Mouse (Mus musculus): ENCODE results near the gene Mpg.

DNA sequence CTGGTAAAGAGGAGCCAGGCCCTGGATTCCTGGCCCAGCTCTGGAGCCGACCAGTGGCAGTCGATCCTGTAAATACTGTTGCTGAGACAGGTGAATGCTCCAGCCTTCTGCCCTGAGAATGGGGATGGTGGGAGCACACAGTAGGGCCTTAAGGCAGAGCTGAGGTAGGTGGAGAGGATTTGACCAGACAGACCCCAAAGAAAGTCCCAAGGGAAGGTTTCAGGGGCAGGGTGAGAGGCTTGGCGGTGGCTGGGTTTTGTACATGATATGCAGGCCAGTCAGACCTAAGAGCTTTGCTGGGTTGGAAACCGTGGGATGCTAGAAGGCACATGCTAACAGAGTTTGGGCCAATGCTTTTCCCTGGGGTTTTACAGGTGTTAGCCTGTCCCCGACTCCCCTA is 31.7 kb upstream of the Mpg start:
- no peak for TF ChIP-seq POLR2A (IDR thresholded peaks at IDR 0.05; ENCODE audit: low read depth, low read length)
- no peak for TF ChIP-seq CTCF (conservative IDR thresholded peaks at IDR 0.05 in 1 of 2, IDR thresholded peaks at IDR 0.05 in 1 of 2; ENCODE audit: low read depth in 2 of 2, low read length in 2 of 2)
- no peak for TF ChIP-seq SMC3 (IDR thresholded peaks at IDR 0.05; ENCODE audit: low read depth, low read length)
- TF ChIP-seq SIN3A (IDR thresholded peaks at IDR 0.05; ENCODE audit: low read length): no peak
- no peak for TF ChIP-seq UBTF (IDR thresholded peaks at IDR 0.05; ENCODE audit: low read depth, low read length)
- TF ChIP-seq MYC (IDR thresholded peaks at IDR 0.05; ENCODE audit: low read depth, low read length): no peak
- no peak for TF ChIP-seq GABPA (IDR thresholded peaks at IDR 0.05; ENCODE audit: insufficient replicate concordance, low read depth, low read length)
- no peak for TF ChIP-seq USF2 (conservative IDR thresholded peaks at IDR 0.05; ENCODE audit: low read depth, low read length)
- TF ChIP-seq NRF1 (IDR thresholded peaks at IDR 0.05; ENCODE audit: low read depth, low read length): no peak
- no peak for TF ChIP-seq USF1 (IDR thresholded peaks at IDR 0.05; ENCODE audit: low read depth, low read length)
- TF ChIP-seq TCF12 (IDR thresholded peaks at IDR 0.05; ENCODE audit: low read depth, low read length): no peak
- no peak for TF ChIP-seq CHD2 (IDR thresholded peaks at IDR 0.05; ENCODE audit: low read length)
- no peak for TF ChIP-seq JUND (conservative IDR thresholded peaks at IDR 0.05; ENCODE audit: low read depth, low read length)

All from CH12.LX (cell line).